Mouse (Mus musculus): Measurements from ENCODE around the gene Gm29427. TPM values are rescaled to one million over a fixed set of nuclear protein-coding genes. Genes with fewer than 3 reads are reported as not detected.

The Gm29427 gene
- polyA plus RNA-seq (2015; fragmentation: Nextera tagmentation; extraction: Ambion mirVana): not detected in 2 replicates

DNA sequence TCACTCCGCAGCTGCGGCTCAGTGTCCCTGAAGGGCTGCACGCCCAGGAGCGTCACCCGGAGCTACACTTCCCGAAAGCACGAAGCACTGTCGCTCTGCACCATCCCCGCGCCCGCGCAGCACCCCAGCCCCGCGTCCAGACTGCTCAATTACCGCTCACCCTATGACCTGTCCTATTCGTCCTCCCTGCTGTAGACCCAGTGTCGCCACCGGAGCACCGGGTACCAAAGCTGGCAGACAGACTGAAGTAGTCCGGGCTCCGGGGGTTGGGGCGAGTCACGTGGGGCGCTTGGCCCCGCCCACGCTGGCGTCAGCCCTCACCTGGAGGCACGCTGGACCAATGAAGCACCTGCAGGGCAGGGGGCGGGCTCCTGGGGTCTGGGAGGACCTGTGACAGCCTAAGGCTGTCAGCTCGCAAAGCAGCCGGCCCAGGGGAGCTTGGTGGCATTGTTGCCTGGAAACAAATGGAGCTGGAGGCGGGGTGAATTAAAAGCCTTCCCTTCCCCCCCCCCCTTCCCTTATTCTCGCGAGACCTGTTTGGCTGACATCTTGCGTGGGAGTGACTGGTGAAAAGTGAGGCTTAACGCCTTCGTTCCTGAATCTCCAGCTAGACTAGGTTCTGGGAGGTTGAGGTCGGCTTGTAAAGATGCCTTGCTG is at the start of gene Gm29427:
Gene Gm29427 (minus strand): TSS at position 239 of the 657 bp plus-strand sequence.
- H3K9me3 ChIP-seq (replicated peaks): no peaks in the 10 kb centered on the region
- H3K4me3 ChIP-seq (replicated peaks): peak within 1 kb of the TSS; percentile 96
- H3K36me3 ChIP-seq: peaks cover 6% of the 10 kb centered on the region
- peak within 1 kb of the TSS; percentile 64 for H3K9ac ChIP-seq
- H3K4me1 ChIP-seq: peaks cover 19% of the 10 kb centered on the region
- H3K4me2 ChIP-seq (replicated peaks): peak within 1 kb of the TSS; percentile 92
- peak; percentile 92 for ATAC-seq (ENCODE audit: insufficient number of reproducible peaks, low FRiP score, low TSS enrichment, low read depth)
- H3K27ac ChIP-seq (replicated peaks): peak within 1 kb of the TSS; percentile 82
- H3K27me3 ChIP-seq: no peaks in the 10 kb centered on the region
- WGBS: under 1% methylated on average over 38 of the region's 38 CpGs

DNA sequence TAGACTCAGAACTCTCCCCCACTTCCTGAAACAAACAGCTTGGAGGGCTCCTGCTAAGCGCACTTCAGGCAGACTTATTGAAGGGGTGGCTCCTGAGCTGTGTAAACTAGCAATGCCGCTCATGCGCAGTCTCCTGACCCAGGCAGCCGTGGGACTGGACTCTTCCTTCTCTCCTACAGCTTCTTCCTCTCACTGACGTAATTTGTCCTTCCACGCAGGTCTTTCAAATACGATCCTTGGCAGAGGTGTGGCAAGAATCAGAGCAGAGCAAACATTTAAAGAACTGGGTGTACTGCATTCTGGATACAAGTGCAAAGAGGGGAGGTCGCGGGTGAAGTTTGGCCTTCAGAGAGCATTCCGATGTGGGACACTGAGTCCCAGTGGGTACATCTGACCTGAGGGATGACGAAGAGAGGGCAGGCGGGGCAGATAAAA is 48.4 kb upstream of the Gm29427 start:
- WGBS: 80% methylated on average over 12 of the region's 12 CpGs
- Histone ChIP-seq H3K4me2 (replicated peaks) (no peak overlapping the region), H3K36me3 (no peaks in the 10 kb centered on the region), H3K27ac (replicated peaks) (no peak overlapping the region), H3K4me1 (no peaks in the 10 kb centered on the region), H3K27me3 (no peaks in the 10 kb centered on the region), H3K9me3 (replicated peaks) (no peaks in the 10 kb centered on the region), H3K9ac (no peak overlapping the region), H3K4me3 (replicated peaks) (no peak overlapping the region)
- ATAC-seq (ENCODE audit: insufficient number of reproducible peaks, low FRiP score, low TSS enrichment, low read depth): no peak

DNA sequence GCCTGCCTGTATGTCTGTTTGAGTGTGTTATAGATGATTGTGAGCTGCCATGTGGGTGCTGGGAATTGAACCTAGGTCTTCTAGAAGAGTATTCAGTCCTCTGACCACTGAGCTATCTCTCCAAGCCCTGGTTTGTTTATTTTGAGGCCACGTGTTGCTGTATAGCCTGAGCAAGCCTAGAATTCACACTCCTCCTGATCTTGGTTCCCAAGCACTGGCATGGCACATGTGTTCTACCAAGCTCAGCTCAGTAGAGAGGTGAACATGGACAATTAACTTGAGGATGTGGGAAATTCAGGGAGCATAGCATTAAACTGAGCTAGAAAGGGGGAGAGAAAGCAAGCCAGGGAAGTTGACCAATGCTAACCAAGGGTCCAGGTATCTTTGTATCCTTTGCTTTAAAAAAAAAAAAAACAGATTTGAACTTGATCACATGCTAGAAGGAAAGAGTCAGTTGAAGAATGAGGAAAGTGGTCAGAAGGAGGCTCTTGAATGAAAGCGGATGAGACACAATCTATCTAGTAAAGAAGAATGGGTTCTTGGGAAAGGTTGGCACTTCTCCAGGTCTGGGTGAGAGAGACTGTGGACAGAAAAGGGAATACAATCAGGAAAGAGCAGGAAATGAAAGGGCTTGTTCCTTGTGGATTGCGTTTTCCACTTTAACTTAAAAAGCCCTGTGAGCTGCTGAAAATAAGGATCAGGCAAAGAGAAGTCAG is 46.6 kb upstream of the Gm29427 start:
- Histone ChIP-seq H3K9me3 (replicated peaks) (no peaks in the 10 kb centered on the region), H3K9ac (no peak overlapping the region), H3K27ac (replicated peaks) (no peak overlapping the region), H3K36me3 (no peaks in the 10 kb centered on the region), H3K4me3 (replicated peaks) (no peak overlapping the region), H3K27me3 (no peaks in the 10 kb centered on the region), H3K4me1 (no peaks in the 10 kb centered on the region), H3K4me2 (replicated peaks) (no peak overlapping the region)
- ATAC-seq (ENCODE audit: insufficient number of reproducible peaks, low FRiP score, low TSS enrichment, low read depth): no peak
- 82% methylated on average over 3 of the region's 3 CpGs for WGBS

DNA sequence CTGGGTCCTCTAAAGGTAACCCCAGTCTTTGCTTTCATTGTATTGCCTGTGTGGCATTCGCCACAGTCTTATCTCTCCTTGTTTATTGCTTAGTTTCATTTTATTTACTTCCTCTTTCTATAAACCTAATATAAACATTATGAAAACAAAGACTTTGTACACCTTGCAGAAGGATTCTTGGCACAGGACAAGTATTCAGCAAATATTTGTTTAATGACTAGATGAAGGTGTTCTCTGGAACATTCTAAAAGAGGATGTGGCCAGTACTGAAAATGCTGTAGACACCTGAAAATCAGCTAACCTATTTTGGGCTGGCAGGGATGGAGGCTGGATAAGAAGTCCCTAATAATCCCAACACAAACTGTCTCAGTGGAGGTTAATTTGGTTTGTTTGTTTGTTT is 46.0 kb upstream of the Gm29427 start:
- Histone ChIP-seq H3K9ac (no peak overlapping the region), H3K27ac (replicated peaks) (no peak overlapping the region), H3K36me3 (no peaks in the 10 kb centered on the region), H3K4me3 (replicated peaks) (no peak overlapping the region), H3K4me1 (no peaks in the 10 kb centered on the region), H3K9me3 (replicated peaks) (no peaks in the 10 kb centered on the region), H3K27me3 (no peaks in the 10 kb centered on the region), H3K4me2 (replicated peaks) (no peak overlapping the region)
- ATAC-seq (ENCODE audit: insufficient number of reproducible peaks, low FRiP score, low TSS enrichment, low read depth): no peak
- 68% methylated on average over 1 of the region's 1 CpGs for WGBS

DNA sequence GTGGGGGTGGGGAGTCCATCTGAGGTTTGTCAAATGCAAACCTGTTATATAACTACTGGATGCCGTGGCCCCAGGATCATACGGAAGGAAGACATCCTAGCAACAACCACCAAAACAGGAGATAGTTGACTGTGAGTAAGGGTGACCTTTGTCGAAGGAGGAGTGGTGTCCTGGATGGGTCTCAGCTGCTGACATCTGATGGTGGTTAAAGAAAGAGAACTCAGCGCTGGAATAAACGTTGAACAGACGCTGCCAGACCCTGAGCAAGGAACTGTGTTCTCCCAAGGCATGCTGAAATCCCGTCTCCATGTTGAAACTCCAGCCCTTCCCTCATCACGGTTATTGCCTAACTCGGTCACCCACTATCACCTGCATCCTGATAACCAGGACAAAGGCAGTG is 44.1 kb upstream of the Gm29427 start:
- H3K4me3 ChIP-seq (replicated peaks): no peak overlapping the region
- H3K36me3 ChIP-seq: no peaks in the 10 kb centered on the region
- H3K9ac ChIP-seq: no peak overlapping the region
- H3K27me3 ChIP-seq: no peaks in the 10 kb centered on the region
- H3K4me1 ChIP-seq: no peaks in the 10 kb centered on the region
- WGBS: 67% methylated on average over 9 of the region's 9 CpGs
- H3K4me2 ChIP-seq (replicated peaks): no peak overlapping the region
- no peaks in the 10 kb centered on the region for H3K9me3 ChIP-seq (replicated peaks)
- no peak for ATAC-seq (ENCODE audit: insufficient number of reproducible peaks, low FRiP score, low TSS enrichment, low read depth)
- H3K27ac ChIP-seq (replicated peaks): no peak overlapping the region

DNA sequence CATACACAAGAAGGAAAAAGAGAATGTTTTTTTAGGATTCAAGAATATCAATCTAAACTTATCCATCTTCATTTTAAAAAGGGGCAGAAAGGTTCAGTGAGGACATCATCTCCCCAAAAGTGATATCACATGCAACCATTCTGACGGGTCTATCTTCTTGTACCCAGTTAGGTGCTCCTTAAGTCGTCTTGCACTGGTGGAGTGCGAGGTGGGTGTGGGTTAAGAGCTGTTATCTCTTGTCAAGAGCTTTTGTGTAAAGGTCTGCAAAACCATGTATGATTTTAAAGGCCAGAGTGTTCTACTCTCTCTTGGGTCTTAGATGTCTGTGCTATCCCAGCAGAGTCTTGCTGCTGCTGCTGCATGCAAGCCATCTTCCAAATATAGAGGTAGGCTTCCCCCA is 31.2 kb upstream of the Gm29427 start:
- Histone ChIP-seq H3K9me3 (replicated peaks) (no peaks in the 10 kb centered on the region), H3K4me2 (replicated peaks) (no peak overlapping the region), H3K36me3 (no peaks in the 10 kb centered on the region), H3K27ac (replicated peaks) (no peak overlapping the region), H3K4me3 (replicated peaks) (no peak overlapping the region), H3K9ac (no peak overlapping the region), H3K27me3 (no peaks in the 10 kb centered on the region), H3K4me1 (no peaks in the 10 kb centered on the region)
- 90% methylated on average over 3 of the region's 3 CpGs for WGBS
- no peak for ATAC-seq (ENCODE audit: insufficient number of reproducible peaks, low FRiP score, low TSS enrichment, low read depth)

DNA sequence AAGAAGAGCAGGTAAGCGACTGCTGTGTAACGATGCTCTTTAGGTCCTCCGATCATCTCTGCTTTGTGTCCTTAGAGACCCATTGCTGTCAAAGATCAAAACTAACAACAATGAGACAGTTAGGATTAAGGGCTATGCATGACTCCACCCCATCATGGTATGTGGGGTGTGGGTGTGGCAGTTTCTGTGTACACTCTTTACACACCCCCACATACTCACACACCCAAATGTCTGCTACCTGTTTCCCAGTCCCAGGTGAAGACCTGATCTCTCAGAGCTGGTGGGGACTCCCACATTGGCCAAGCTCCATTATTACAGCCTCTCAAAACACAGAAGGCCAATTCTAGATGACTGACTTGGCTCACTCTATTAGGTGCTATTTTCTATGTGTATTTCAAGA is 30.0 kb upstream of the Gm29427 start:
- 87% methylated on average over 3 of the region's 3 CpGs for WGBS
- no peak for ATAC-seq (ENCODE audit: insufficient number of reproducible peaks, low FRiP score, low TSS enrichment, low read depth)
- peaks cover 4% of the 10 kb centered on the region; the same call in 1 of the 2 replicates for H3K4me1 ChIP-seq

DNA sequence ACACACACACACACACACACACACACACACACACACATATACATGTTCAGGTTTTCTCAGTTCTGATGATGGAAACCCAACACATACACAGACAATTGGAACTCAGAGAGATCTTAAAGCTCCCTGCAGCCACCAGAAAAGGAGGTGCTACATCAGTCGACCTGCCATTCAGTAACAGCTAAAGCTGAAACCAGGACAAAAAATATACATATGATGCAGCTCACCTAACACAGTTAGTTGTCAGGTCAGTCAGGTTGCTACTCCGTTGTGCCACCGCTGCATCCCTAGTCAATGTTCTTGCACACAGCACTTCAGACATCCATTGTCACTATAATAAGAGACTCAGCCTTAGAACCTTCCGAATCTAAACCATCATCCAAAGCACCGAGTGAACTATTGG is 29.4 kb upstream of the Gm29427 start:
- H3K9ac ChIP-seq: no peak overlapping the region
- no peak overlapping the region for H3K4me2 ChIP-seq (replicated peaks)
- H3K27ac ChIP-seq (replicated peaks): no peak overlapping the region
- H3K27me3 ChIP-seq: no peaks in the 10 kb centered on the region
- WGBS: 81% methylated on average over 5 of the region's 5 CpGs
- H3K4me3 ChIP-seq (replicated peaks): no peak overlapping the region
- H3K9me3 ChIP-seq (replicated peaks): no peaks in the 10 kb centered on the region
- no peak for ATAC-seq (ENCODE audit: insufficient number of reproducible peaks, low FRiP score, low TSS enrichment, low read depth)
- H3K36me3 ChIP-seq: no peaks in the 10 kb centered on the region
- peaks cover 4% of the 10 kb centered on the region; the same call in 1 of the 2 replicates for H3K4me1 ChIP-seq

More for the DNA sequence above, 30.0 kb upstream of the Gm29427 start:
- H3K4me3 ChIP-seq (replicated peaks): no peak overlapping the region
- H3K27ac ChIP-seq (replicated peaks): no peak overlapping the region
- H3K9ac ChIP-seq: no peak overlapping the region
- H3K9me3 ChIP-seq (replicated peaks): no peaks in the 10 kb centered on the region
- H3K4me2 ChIP-seq (replicated peaks): no peak overlapping the region
- no peaks in the 10 kb centered on the region for H3K27me3 ChIP-seq
- H3K36me3 ChIP-seq: no peaks in the 10 kb centered on the region

DNA sequence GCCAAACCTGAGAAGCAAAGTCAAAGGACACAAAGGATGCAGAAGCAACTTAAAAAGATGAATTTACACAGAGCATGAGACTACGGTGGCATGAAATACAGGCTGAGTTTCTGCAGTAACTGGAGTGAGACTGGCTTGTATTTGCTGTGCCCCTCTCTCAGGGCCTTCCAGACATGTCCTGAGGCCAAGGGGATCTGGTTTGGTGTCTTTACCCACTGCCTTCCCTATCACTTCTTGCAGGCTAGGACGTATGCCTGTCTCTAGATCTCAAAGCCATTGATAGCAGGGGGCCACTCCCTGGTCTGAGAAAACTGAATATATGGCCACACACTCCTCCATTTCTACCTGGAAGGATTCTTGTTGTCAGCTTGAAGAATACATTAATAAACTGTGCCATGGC is 28.6 kb upstream of the Gm29427 start:
- Histone ChIP-seq H3K9me3 (replicated peaks) (no peaks in the 10 kb centered on the region), H3K4me3 (replicated peaks) (no peak overlapping the region), H3K27me3 (no peaks in the 10 kb centered on the region), H3K9ac (no peak overlapping the region), H3K36me3 (no peaks in the 10 kb centered on the region), H3K4me2 (replicated peaks) (no peak overlapping the region), H3K4me1 (peaks cover 4% of the 10 kb centered on the region; the same call in 1 of the 2 replicates), H3K27ac (replicated peaks) (no peak overlapping the region)
- ATAC-seq (ENCODE audit: insufficient number of reproducible peaks, low FRiP score, low TSS enrichment, low read depth): no peak
- WGBS: 51% methylated on average over 2 of the region's 2 CpGs

DNA sequence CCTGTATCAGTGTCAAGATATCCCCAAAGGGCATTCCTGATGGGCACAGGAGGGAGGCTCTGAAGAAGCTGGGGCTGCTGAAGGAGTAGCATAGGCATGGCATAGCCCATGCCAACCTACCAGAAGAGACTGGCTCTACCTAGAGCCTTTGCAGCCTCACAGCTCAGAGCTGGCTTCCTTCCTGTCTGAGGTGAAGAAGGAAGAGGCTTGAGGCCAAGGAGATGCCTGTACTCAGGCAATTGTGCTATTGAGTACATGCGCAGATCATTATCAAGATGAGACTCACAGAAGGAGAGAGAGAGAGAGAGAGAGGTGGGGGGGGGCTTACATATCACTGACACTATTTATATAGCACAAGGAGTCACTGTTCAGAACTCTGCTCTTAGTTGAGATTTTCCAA is 28.2 kb upstream of the Gm29427 start:
- H3K9ac ChIP-seq: no peak overlapping the region
- no peaks in the 10 kb centered on the region for H3K36me3 ChIP-seq
- ATAC-seq (ENCODE audit: insufficient number of reproducible peaks, low FRiP score, low TSS enrichment, low read depth): no peak
- H3K27me3 ChIP-seq: no peaks in the 10 kb centered on the region
- no peak overlapping the region for H3K4me2 ChIP-seq (replicated peaks)
- peaks cover 4% of the 10 kb centered on the region; the same call in 1 of the 2 replicates for H3K4me1 ChIP-seq
- WGBS: 82% methylated on average over 1 of the region's 1 CpGs
- no peak overlapping the region for H3K27ac ChIP-seq (replicated peaks)
- no peak overlapping the region for H3K4me3 ChIP-seq (replicated peaks)
- no peaks in the 10 kb centered on the region for H3K9me3 ChIP-seq (replicated peaks)

DNA sequence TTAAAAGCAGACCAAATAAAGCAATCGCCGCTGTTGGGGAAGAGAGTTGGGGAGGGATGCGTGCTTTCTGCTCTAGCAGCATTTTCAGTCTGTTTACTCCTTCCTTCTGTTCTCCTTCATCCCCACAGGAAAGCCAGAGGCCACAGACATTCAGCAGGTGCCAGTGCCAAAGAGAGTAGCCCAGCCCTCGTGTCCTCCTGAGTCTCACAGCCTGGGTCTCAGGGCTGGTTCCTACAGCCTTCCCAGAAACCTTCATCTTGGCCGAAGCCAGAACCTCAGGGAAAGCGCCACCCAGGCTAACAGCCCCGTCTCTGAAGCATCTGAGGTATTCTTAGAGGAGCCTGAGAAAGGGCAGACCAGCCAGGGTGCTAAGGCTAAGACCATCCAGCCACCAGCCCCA is 26.6 kb upstream of the Gm29427 start:
- no peak for ATAC-seq (ENCODE audit: insufficient number of reproducible peaks, low FRiP score, low TSS enrichment, low read depth)
- 88% methylated on average over 7 of the region's 7 CpGs for WGBS

More for the DNA sequence above, 26.6 kb upstream of the Gm29427 start:
- Histone ChIP-seq H3K4me1 (peaks cover 4% of the 10 kb centered on the region; the same call in 1 of the 2 replicates), H3K36me3 (no peaks in the 10 kb centered on the region), H3K9ac (no peak overlapping the region), H3K4me3 (replicated peaks) (no peak overlapping the region), H3K4me2 (replicated peaks) (no peak overlapping the region), H3K27ac (replicated peaks) (no peak overlapping the region), H3K27me3 (no peaks in the 10 kb centered on the region), H3K9me3 (replicated peaks) (no peaks in the 10 kb centered on the region)
